Mouse (Mus musculus): ENCODE results near the gene Slc1a7. TPM values are rescaled to one million over a fixed set of nuclear protein-coding genes. Genes with fewer than 3 reads are reported as not detected.

Slc1a7 gene
- polyA plus RNA-seq, 2 experiments: 0.03 TPM; not detected in 1

- no peak overlapping the region for H3K27ac ChIP-seq
- no peak overlapping the region for H3K4me2 ChIP-seq (ENCODE audit: low read depth)
- no peak for DNase-seq (ENCODE audit: low read depth in 3 of 3, low spot score in 3 of 3)
- 71% methylated on average over 4 of the region's 4 CpGs for WGBS (ENCODE audit: insufficient replicate concordance)
- no peak overlapping the region for H3K4me3 ChIP-seq (ENCODE audit: insufficient read depth in 1 of 2, low read depth in 2 of 2, low read length in 2 of 2)
- ATAC-seq (ENCODE audit: insufficient read depth): no peak
- no peaks in the 10 kb centered on the region for H3K36me3 ChIP-seq (replicated peaks; ENCODE audit: control insufficient read depth, insufficient read depth, low read depth)
- H3K9me3 ChIP-seq (ENCODE audit: control insufficient read depth, low read length): no peaks in the 10 kb centered on the region
- no peaks in the 10 kb centered on the region for H3K27me3 ChIP-seq (ENCODE audit: control insufficient read depth, insufficient read depth, low read length)
- H3K9ac ChIP-seq (replicated peaks): no peak overlapping the region
- TF ChIP-seq CTCF (IDR thresholded peaks at IDR 0.05; ENCODE audit: low read depth) (no peak), EP300 (IDR thresholded peaks at IDR 0.05; ENCODE audit: low read depth) (no peak)
- no peaks in the 10 kb centered on the region for H3K4me1 ChIP-seq (replicated peaks; ENCODE audit: control insufficient read depth in 2 of 2, insufficient read depth in 2 of 2, low read length in 1 of 2)
These were observed 18.2 kb upstream of the Slc1a7 start for GRCm38 (mm10) chr4:107949918-107950317.

GRCm38 (mm10) chr4:107952845-107953244 lies 15.3 kb upstream of the Slc1a7 start:
- no peaks in the 10 kb centered on the region for H3K4me1 ChIP-seq (replicated peaks; ENCODE audit: control insufficient read depth in 2 of 2, insufficient read depth in 2 of 2, low read length in 1 of 2)
- H3K9ac ChIP-seq (replicated peaks): no peak overlapping the region
- H3K4me2 ChIP-seq (ENCODE audit: low read depth): no peak overlapping the region
- no peaks in the 10 kb centered on the region for H3K27me3 ChIP-seq (ENCODE audit: control insufficient read depth, insufficient read depth, low read length)
- TF ChIP-seq CTCF (IDR thresholded peaks at IDR 0.05; ENCODE audit: low read depth): no peak
- no peak for TF ChIP-seq EP300 (IDR thresholded peaks at IDR 0.05; ENCODE audit: low read depth)
- DNase-seq (ENCODE audit: low read depth in 3 of 3, low spot score in 3 of 3) (no peak), ATAC-seq (ENCODE audit: insufficient read depth) (no peak)
- H3K36me3 ChIP-seq (replicated peaks; ENCODE audit: control insufficient read depth, insufficient read depth, low read depth): no peaks in the 10 kb centered on the region
- no peak overlapping the region for H3K27ac ChIP-seq
- H3K9me3 ChIP-seq (ENCODE audit: control insufficient read depth, low read length): no peaks in the 10 kb centered on the region
- no peak overlapping the region for H3K4me3 ChIP-seq (ENCODE audit: insufficient read depth in 1 of 2, low read depth in 2 of 2, low read length in 2 of 2)

GRCm38 (mm10) chr4:107955691-107956090 lies 12.4 kb upstream of the Slc1a7 start:
- Histone ChIP-seq H3K27me3 (ENCODE audit: control insufficient read depth, insufficient read depth, low read length) (no peaks in the 10 kb centered on the region), H3K4me2 (ENCODE audit: low read depth) (no peak overlapping the region), H3K9me3 (ENCODE audit: control insufficient read depth, low read length) (no peaks in the 10 kb centered on the region), H3K27ac (no peak overlapping the region), H3K9ac (replicated peaks) (no peak overlapping the region), H3K36me3 (replicated peaks; ENCODE audit: control insufficient read depth, insufficient read depth, low read depth) (no peaks in the 10 kb centered on the region), H3K4me3 (ENCODE audit: insufficient read depth in 1 of 2, low read depth in 2 of 2, low read length in 2 of 2) (no peak overlapping the region), H3K4me1 (replicated peaks; ENCODE audit: control insufficient read depth in 2 of 2, insufficient read depth in 2 of 2, low read length in 1 of 2) (no peaks in the 10 kb centered on the region)
- DNase-seq (ENCODE audit: low read depth in 3 of 3, low spot score in 3 of 3) (no peak), ATAC-seq (ENCODE audit: insufficient read depth) (no peak)
- TF ChIP-seq EP300 (IDR thresholded peaks at IDR 0.05; ENCODE audit: low read depth) (no peak), CTCF (IDR thresholded peaks at IDR 0.05; ENCODE audit: low read depth) (no peak)
- 55% methylated on average over 5 of the region's 5 CpGs for WGBS (ENCODE audit: insufficient replicate concordance)

- no peaks in the 10 kb centered on the region for H3K27me3 ChIP-seq (ENCODE audit: control insufficient read depth, insufficient read depth, low read length)
- ATAC-seq (ENCODE audit: insufficient read depth) (no peak), DNase-seq (ENCODE audit: low read depth in 3 of 3, low spot score in 3 of 3) (no peak)
- H3K4me2 ChIP-seq (ENCODE audit: low read depth): no peak overlapping the region
- no peak overlapping the region for H3K9ac ChIP-seq (replicated peaks)
- peaks cover 0 to 4% of the 10 kb centered on the region in 2 experiments; a peak in 1 of 4 replicates for H3K4me1 ChIP-seq (replicated peaks; ENCODE audit: control insufficient read depth in 2 of 2, insufficient read depth in 2 of 2, low read length in 1 of 2)
- H3K36me3 ChIP-seq (replicated peaks; ENCODE audit: control insufficient read depth, insufficient read depth, low read depth): no peaks in the 10 kb centered on the region
- H3K9me3 ChIP-seq (ENCODE audit: control insufficient read depth, low read length): no peaks in the 10 kb centered on the region
- 61% methylated on average over 7 of the region's 7 CpGs for WGBS (ENCODE audit: insufficient replicate concordance)
- TF ChIP-seq EP300 (IDR thresholded peaks at IDR 0.05; ENCODE audit: low read depth): no peak
- TF ChIP-seq CTCF (IDR thresholded peaks at IDR 0.05; ENCODE audit: low read depth): no peak
- no peak overlapping the region for H3K4me3 ChIP-seq (ENCODE audit: insufficient read depth in 1 of 2, low read depth in 2 of 2, low read length in 2 of 2)
- no peak overlapping the region for H3K27ac ChIP-seq
These were observed 9.6 kb upstream of the Slc1a7 start for GRCm38 (mm10) chr4:107958487-107958886.

- 37% methylated on average over 11 of the region's 11 CpGs for WGBS (ENCODE audit: insufficient replicate concordance)
- Histone ChIP-seq H3K4me2 (ENCODE audit: low read depth) (no peak overlapping the region), H3K27ac (no peak overlapping the region), H3K9me3 (ENCODE audit: control insufficient read depth, low read length) (no peaks in the 10 kb centered on the region), H3K27me3 (ENCODE audit: control insufficient read depth, insufficient read depth, low read length) (no peaks in the 10 kb centered on the region), H3K4me1 (replicated peaks; ENCODE audit: control insufficient read depth in 2 of 2, insufficient read depth in 2 of 2, low read length in 1 of 2) (peaks cover 0 to 4% of the 10 kb centered on the region in 2 experiments; a peak in 1 of 4 replicates), H3K36me3 (replicated peaks; ENCODE audit: control insufficient read depth, insufficient read depth, low read depth) (no peaks in the 10 kb centered on the region), H3K4me3 (ENCODE audit: insufficient read depth in 1 of 2, low read depth in 2 of 2, low read length in 2 of 2) (no peak overlapping the region), H3K9ac (replicated peaks) (no peak overlapping the region)
- DNase-seq (ENCODE audit: low read depth in 3 of 3, low spot score in 3 of 3) (no peak), ATAC-seq (ENCODE audit: insufficient read depth) (no peak)
- no peak for TF ChIP-seq EP300 (IDR thresholded peaks at IDR 0.05; ENCODE audit: low read depth)
- TF ChIP-seq CTCF (IDR thresholded peaks at IDR 0.05; ENCODE audit: low read depth): no peak
These were observed 5.9 kb upstream of the Slc1a7 start for GRCm38 (mm10) chr4:107962044-107962732.
